Mouse (Mus musculus) E14TG2a.4 (cell line): ENCODE results near the gene Pde1c.

Experiments used
- CTCF ChIP-seq: conservative IDR thresholded peaks from 2 replicates; pipeline ENCODE4 v1.5.1; 2014; ENCODE audit warnings: low read length
- NANOG ChIP-seq: IDR thresholded peaks from 2 replicates; pipeline ENCODE4 v1.6.1; 2014; ENCODE audit warnings: borderline replicate concordance, low read length, mixed read lengths
- POU5F1 ChIP-seq: IDR thresholded peaks from 2 replicates; pipeline ENCODE4 v1.6.1; 2014; ENCODE audit warnings: low read length, borderline replicate concordance

DNA sequence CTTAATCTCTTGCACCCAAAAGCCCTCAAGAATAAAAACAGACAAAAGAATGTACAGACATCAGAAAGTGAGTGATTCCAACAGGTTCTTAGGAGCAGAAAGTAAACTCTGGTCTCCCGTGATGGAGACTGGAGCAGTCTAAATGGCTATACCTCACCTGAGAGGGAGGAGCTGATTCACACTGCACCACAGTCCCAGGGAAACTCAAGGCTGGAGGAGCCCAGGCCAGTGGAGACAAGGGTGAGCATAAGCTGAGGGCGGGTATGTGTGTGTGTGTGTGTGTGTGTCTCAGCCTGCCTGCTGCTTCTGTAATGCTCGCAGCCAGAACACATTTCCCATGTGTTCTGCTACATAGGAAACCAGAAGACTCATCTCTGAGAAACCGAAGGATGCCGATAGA is 179.7 kb downstream of the Pde1c start:
- no peak for TF ChIP-seq CTCF
- TF ChIP-seq NANOG = no peak
- TF ChIP-seq POU5F1 = no peak
